Mouse (Mus musculus) stomach, embryonic 14.5 days (tissue): Measurements from ENCODE around the gene Zfand5. TPM values are rescaled to one million over a fixed set of nuclear protein-coding genes. Genes with fewer than 3 reads are reported as not detected.
A peak's percentile ranks its signal among the peaks of the same experiment; 100 is the strongest.
"Not testable (repeated sequence)": the region's sequence is repeated elsewhere in the genome, so short reads cannot be mapped to it uniquely, and the experiment has no call there.

Experiments
- ATAC-seq: fragments of 200-750 bp; cut with Nextera tagmentation; 2 replicates; pipeline ENCODE4 v1.8.0; 2017; ENCODE audit warnings: low read depth, moderate TSS enrichment; ENCODE audit not compliant: insufficient number of reproducible peaks, insufficient read depth, low FRiP score
- H3K27ac ChIP-seq: fragments of 300-500 bp; sonication (generic); 2 replicates; pipeline ENCODE4 v1.5.1; 2014; ENCODE audit warnings: mild to moderate bottlenecking, low read length, moderate library complexity, mixed read lengths
- H3K27me3 ChIP-seq: fragments of 300-500 bp; sonication (generic); 2 replicates; pipeline ENCODE4 v1.6.1; 2014; ENCODE audit warnings: low read length, control low read depth, mixed read lengths; ENCODE audit not compliant: control insufficient read depth, insufficient read depth
- H3K36me3 ChIP-seq: fragments of 300-500 bp; sonication (generic); 2 replicates; pipeline ENCODE4 v1.6.1; 2014; ENCODE audit warnings: mild to moderate bottlenecking, control low read depth, low read length, moderate library complexity, mixed read lengths; ENCODE audit not compliant: control insufficient read depth, insufficient read depth
- H3K4me1 ChIP-seq: fragments of 300-500 bp; sonication (generic); 2 replicates; pipeline ENCODE4 v1.6.1; 2014; ENCODE audit warnings: low read length, control low read depth, mixed read lengths; ENCODE audit not compliant: control insufficient read depth, insufficient read depth
- H3K4me2 ChIP-seq: fragments of 300-500 bp; sonication (generic); replicated peaks from 2 replicates; pipeline ENCODE4 v1.6.1; 2014; ENCODE audit warnings: low read depth, low read length, control low read depth
- H3K4me3 ChIP-seq: fragments of 300-500 bp; sonication (generic); 2 replicates; pipeline ENCODE4 v1.5.1; 2014; ENCODE audit warnings: low read depth, low read length, control low read depth
- H3K9ac ChIP-seq: fragments of 300-500 bp; sonication (generic); replicated peaks from 2 replicates; pipeline ENCODE4 v1.6.1; 2014; ENCODE audit warnings: low read depth, mild to moderate bottlenecking, control low read depth, low read length, moderate library complexity, mixed read lengths
- H3K9me3 ChIP-seq: fragments of 300-500 bp; sonication (generic); 2 replicates; pipeline ENCODE4 v1.6.1; 2016; ENCODE audit warnings: low read depth, low read length, control low read depth; ENCODE audit not compliant: control insufficient read depth
- WGBS: fragments of 180-500 bp; shearing (Covaris S2); extraction: QIAGEN DNeasy Blood & Tissue Kit; methylation state at CpG from one replicate; pipeline ENCODE4 v1.1.7; 2014; 5-methylcytosine and 5-hydroxymethylcytosine counted together
- polyA plus RNA-seq: library from polyadenylated mRNA; unstranded; fragments of >200 nt; fragmentation: Nextera tagmentation; extraction: Ambion mirVana; gene quantifications from 2 replicates; pipeline ENCODE4 v1.2.1, GENCODE M21; 2014

Zfand5 gene
- polyA plus RNA-seq: 84.9 and 92.4 TPM in 2 replicates

DNA sequence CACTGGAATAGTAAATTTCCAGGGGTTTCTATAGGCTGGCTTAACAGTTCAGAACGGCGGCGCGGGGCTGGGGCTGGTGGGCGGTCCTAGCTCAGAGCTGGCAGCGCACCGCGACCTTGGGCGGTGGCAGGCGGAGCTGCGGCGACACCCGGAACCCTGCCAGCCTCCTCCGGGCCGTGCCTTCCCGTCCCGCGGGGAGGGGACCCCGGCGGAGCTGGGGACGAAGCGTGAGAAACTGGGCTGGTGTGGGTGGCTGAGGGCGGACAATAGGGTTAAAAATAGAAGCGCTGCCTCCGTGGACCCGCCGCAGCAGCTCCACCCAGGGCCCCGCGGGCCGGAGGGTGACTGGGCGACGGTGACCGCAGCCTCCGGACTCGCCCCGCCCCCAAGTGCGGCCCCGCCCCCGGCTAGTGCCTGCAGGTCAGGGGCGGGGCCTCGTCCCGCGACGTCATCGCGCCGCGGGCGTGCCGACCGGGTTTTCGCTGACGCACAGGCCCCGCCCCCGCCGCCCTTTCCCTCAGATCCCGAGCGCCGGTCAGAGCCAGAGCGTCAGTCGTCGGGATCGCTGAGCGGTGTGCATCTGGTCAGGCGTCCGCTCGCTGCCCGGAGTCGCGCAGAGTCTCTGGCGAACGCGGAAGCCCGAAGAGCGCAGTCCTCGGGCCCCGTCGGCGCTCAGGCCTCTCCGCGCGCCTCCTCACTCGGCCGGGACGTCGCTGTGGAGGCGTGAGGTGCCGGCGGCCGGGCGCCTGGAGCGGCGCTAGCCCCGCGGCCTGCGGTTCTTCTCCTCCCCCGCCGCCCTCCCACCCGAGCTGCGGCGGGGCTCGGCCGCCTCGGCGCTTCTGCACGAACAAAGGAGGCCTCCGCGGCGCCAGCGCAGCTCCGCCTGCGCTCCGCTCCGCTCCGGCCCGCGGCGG lies at the start of gene Zfand5:
Gene Zfand5, plus strand, starts transcription at position 538 of the 914 bp plus-strand sequence.
- Histone ChIP-seq H3K4me1 (peaks cover 3% of the 10 kb centered on the region; the same call in 1 of the 2 replicates), H3K4me3 (peak within 1 kb of the TSS; percentile 96), H3K9ac (peak within 1 kb of the TSS; percentile 99), H3K27me3 (no peaks in the 10 kb centered on the region), H3K27ac (peak within 1 kb of the TSS; percentile 100), H3K9me3 (no peaks in the 10 kb centered on the region), H3K36me3 (peaks cover 8% of the 10 kb centered on the region; the same call in 1 of the 2 replicates), H3K4me2 (peak within 1 kb of the TSS; percentile 83)
- peak; percentile 95 for ATAC-seq
- WGBS: under 1% methylated on average over 103 of the region's 118 CpGs

DNA sequence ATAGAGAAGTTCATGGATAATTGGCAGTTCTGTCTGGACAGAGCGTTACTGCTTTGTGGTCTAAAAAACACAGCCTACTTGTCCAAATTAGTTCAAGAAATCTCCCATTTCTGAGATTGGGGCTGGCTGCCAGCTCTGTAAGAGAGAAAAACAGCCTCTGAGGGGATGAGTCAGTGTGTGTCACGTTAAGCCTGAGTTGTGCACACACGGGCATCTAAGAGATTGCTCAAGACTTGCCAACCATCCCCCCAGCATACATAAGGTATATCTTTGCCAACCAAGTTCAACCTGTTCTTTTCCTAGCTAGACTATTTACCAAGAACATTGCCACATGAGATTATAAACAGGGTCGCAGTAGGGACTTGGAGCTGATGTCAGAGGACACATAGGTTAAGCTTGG lies 44.9 kb upstream of the Zfand5 start:
- no peak for ATAC-seq
- Histone ChIP-seq H3K4me1 (no peaks in the 10 kb centered on the region), H3K9me3 (no peaks in the 10 kb centered on the region), H3K4me3 (no peak overlapping the region), H3K36me3 (no peaks in the 10 kb centered on the region), H3K27me3 (no peaks in the 10 kb centered on the region), H3K27ac (no peak overlapping the region), H3K4me2 (no peak overlapping the region), H3K9ac (no peak overlapping the region)
- WGBS: 68% methylated on average over 4 of the region's 4 CpGs

DNA sequence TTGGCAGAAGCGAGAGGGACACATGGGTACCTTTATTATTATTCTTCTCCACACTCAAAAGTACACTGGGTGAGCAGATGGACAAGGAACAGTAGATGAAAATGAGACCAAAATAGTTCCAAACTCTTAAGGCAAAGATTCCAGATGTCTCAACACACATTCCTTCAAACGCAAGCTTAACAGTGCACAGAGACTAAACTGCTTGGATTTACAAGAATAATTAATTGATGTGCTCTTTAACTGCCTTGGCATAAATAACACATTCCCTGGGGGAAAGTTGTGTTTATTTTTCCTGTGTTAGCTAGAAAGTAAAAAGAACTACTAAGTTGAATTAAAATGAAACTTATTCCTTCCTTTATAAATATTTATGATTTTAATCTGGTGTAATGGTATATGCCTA lies 44.3 kb upstream of the Zfand5 start:
- H3K27ac ChIP-seq: no peak overlapping the region
- 30% methylated on average over 2 of the region's 2 CpGs for WGBS
- no peaks in the 10 kb centered on the region for H3K9me3 ChIP-seq
- H3K9ac ChIP-seq: no peak overlapping the region
- H3K27me3 ChIP-seq: no peaks in the 10 kb centered on the region
- H3K36me3 ChIP-seq: no peaks in the 10 kb centered on the region
- no peak overlapping the region for H3K4me2 ChIP-seq
- no peaks in the 10 kb centered on the region for H3K4me1 ChIP-seq
- no peak for ATAC-seq
- H3K4me3 ChIP-seq: no peak overlapping the region

DNA sequence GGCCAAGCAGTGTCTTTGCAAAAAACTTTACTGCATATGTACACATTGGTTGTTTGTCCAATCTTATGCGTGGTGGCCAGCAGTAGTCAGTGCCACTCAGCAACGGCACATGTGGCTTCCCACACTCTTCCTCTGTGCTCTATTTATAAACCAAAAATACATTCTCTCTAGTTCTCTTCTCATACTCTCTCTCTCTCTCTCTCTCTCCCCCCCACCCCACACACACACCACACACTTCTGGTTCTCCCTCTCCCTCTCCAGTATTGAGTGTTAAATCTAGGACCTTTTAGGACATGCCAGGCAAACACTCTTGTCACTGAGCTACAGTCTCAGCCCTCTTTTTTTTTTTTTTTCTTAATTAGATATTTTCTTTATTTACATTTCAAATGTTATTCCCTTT lies 23.3 kb upstream of the Zfand5 start:
- not testable (repeated sequence) for ATAC-seq, H3K4me3 ChIP-seq, H3K9me3 ChIP-seq, H3K4me2 ChIP-seq, H3K9ac ChIP-seq, H3K4me1 ChIP-seq, H3K27ac ChIP-seq, H3K27me3 ChIP-seq, H3K36me3 ChIP-seq
- 86% methylated on average over 2 of the region's 2 CpGs for WGBS

DNA sequence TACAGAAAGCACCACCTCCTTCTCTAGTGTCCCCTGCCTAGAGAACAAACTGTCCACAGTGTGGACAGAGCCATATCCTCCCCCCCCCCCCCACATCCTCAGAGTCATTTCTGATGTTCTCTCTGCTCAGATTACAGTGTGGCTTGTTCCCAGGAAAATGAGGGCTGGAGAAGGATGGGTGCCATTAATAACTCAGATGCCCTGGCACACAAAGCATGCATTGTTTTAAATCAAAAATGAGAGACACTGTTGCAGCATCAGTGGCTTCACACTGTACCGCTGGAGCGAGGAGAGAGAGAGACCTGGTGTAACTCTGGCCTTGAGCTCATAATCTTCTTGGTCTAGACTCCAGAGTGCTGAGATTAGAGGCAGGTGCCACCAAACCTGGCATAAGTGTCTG lies 18.2 kb upstream of the Zfand5 start:
- H3K27me3 ChIP-seq: no peaks in the 10 kb centered on the region
- ATAC-seq: no peak
- no peak overlapping the region for H3K4me2 ChIP-seq
- no peaks in the 10 kb centered on the region for H3K36me3 ChIP-seq
- WGBS: 74% methylated on average over 2 of the region's 2 CpGs
- no peak overlapping the region for H3K27ac ChIP-seq
- H3K4me3 ChIP-seq: no peak overlapping the region
- H3K4me1 ChIP-seq: no peaks in the 10 kb centered on the region
- H3K9ac ChIP-seq: no peak overlapping the region
- no peaks in the 10 kb centered on the region for H3K9me3 ChIP-seq

DNA sequence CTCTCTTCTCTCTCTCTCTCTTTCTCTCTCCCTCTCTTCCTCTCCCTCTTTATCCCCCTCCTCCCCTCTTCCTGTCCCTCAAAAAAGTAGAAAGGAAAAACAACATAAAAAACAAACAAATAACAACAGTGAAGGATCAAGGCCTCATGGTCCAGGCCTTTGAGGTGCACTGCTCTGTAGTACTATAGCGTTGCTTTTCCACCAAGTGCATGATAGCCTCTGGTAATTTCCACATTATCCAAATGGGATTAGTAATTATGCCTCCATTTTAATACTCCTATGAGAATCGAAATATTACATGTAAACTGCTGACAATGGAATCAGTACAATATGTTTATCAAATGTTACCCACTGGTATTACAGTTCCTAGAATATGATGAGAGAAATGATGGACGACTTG lies 16.2 kb upstream of the Zfand5 start:
- no peaks in the 10 kb centered on the region for H3K4me1 ChIP-seq
- 81% methylated on average over 3 of the region's 3 CpGs for WGBS
- H3K4me3 ChIP-seq: no peak overlapping the region
- H3K9me3 ChIP-seq: no peaks in the 10 kb centered on the region
- no peak overlapping the region for H3K27ac ChIP-seq
- no peaks in the 10 kb centered on the region for H3K36me3 ChIP-seq
- H3K9ac ChIP-seq: no peak overlapping the region
- ATAC-seq: no peak
- H3K27me3 ChIP-seq: no peaks in the 10 kb centered on the region
- H3K4me2 ChIP-seq: no peak overlapping the region

DNA sequence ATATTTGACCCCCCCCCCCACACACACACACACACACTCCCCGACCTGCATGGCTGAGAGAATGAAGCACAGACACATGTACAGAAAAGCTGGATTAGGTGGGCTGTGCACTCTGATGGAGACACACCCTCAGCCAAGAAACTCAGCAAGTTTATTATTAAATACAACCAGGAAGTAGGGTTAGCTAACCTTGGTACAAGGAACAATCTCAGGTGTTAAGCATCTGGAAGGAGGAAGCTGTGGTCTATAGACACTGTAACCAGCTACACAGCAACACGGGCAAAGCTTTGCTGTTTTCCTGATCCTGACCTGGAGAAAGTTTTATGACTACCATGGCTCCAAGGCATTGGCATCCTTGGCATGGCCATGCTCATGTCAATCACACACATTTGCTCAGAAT lies 12.6 kb upstream of the Zfand5 start:
- Histone ChIP-seq H3K9ac (no peak overlapping the region), H3K36me3 (no peaks in the 10 kb centered on the region), H3K9me3 (no peaks in the 10 kb centered on the region), H3K4me2 (no peak overlapping the region), H3K4me3 (no peak overlapping the region), H3K27ac (no peak overlapping the region), H3K27me3 (no peaks in the 10 kb centered on the region), H3K4me1 (no peaks in the 10 kb centered on the region)
- 75% methylated on average over 2 of the region's 2 CpGs for WGBS
- no peak for ATAC-seq

DNA sequence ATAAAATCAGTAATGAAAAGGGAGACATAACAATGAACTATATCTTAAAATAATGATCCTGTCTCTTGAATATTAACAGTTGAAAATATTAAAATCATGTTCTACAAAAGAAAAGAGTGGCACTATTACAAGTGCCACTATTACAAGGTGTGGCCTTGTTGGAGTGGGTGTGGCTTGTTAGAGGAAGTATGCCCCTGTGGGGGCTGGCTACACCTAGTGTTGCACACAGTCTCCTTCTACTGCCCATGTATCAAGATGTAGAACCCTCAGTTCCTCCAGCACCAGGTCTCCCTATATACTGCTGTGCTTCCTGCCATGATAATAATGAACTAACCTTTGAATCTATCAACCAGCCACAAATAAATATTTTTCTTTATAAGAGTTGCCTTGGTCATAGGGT lies 11.8 kb upstream of the Zfand5 start:
- ATAC-seq: no peak

More for the DNA sequence above, 11.8 kb upstream of the Zfand5 start:
- H3K27me3 ChIP-seq: no peaks in the 10 kb centered on the region
- H3K27ac ChIP-seq: no peak overlapping the region
- H3K4me1 ChIP-seq: no peaks in the 10 kb centered on the region
- H3K4me2 ChIP-seq: no peak overlapping the region
- H3K9ac ChIP-seq: no peak overlapping the region
- H3K9me3 ChIP-seq: no peaks in the 10 kb centered on the region
- no peak overlapping the region for H3K4me3 ChIP-seq
- H3K36me3 ChIP-seq: no peaks in the 10 kb centered on the region
